8 mouse cellular contexts compared by ENCODE assay signal in genomic region chr17:11067704-11068475, GRCm38 (mm10).
DNase-seq lines count a peak whose midpoint lies in the region; ATAC-seq and TF ChIP-seq lines count a peak whose summit lies in the region.

No protein-coding gene starts in this region.

- H3K4me2 ChIP-seq in hindbrain, embryonic 14.5 days (replicated peaks), result peak overlapping the region; percentile 49
- H3K4me2 ChIP-seq in stomach, embryonic 14.5 days (replicated peaks; ENCODE audit: low read depth, low read length), result peak overlapping the region; percentile 28; the same call in 1 of the 2 replicates

- H3K36me3 ChIP-seq in hindbrain, embryonic 14.5 days (replicated peaks; ENCODE audit: control insufficient read depth, insufficient read depth), result no peaks in the 10 kb centered on the region
- H3K36me3 ChIP-seq in stomach, embryonic 14.5 days (ENCODE audit: control insufficient read depth, insufficient read depth, low read length), result no peaks in the 10 kb centered on the region

- in situ Hi-C loops in Patski (cut with MboI; ENCODE audit: low pct_unique_long_range_greater_than_20kb), result no loop called here

- H3K9me3 ChIP-seq in hindbrain, embryonic 14.5 days (ENCODE audit: control insufficient read depth, low read length), result no peaks in the 10 kb centered on the region
- H3K9me3 ChIP-seq in stomach, embryonic 14.5 days (ENCODE audit: control insufficient read depth, low read depth, low read length), result no peaks in the 10 kb centered on the region

- WGBS in hindbrain, embryonic 14.5 days, result 4% methylated on average over 14 of the region's 14 CpGs
- WGBS in stomach, embryonic 14.5 days, result 19% methylated on average over 14 of the region's 14 CpGs

- POLR2A ChIA-PET in Patski (lab: Charles Lee), result no interaction called here

- ATAC-seq in Patski, result no peak
- ATAC-seq in hindbrain, embryonic 14.5 days (ENCODE audit: low FRiP score), result peak; percentile 87
- ATAC-seq in stomach, embryonic 14.5 days (ENCODE audit: insufficient number of reproducible peaks, insufficient read depth, low FRiP score, low read depth), result peak; percentile 91

- peaks cover 6% of the 10 kb centered on the region for H3K27me3 ChIP-seq in Patski
- no peaks in the 10 kb centered on the region for H3K27me3 ChIP-seq in hindbrain, embryonic 14.5 days (ENCODE audit: control insufficient read depth, insufficient read depth, low read length)
- H3K27me3 ChIP-seq in stomach, embryonic 14.5 days (ENCODE audit: control insufficient read depth, insufficient read depth, low read length), result no peaks in the 10 kb centered on the region

- CTCF ChIA-PET in Patski (lab: Charles Lee), result no interaction called here

- TF ChIP-seq CTCF in Patski (IDR thresholded peaks at IDR 0.05), result peak; percentile 39

- peaks cover 13% of the 10 kb centered on the region for H3K4me1 ChIP-seq in hindbrain, embryonic 14.5 days (replicated peaks; ENCODE audit: control insufficient read depth, insufficient read depth, low read length)
- H3K4me1 ChIP-seq in stomach, embryonic 14.5 days (ENCODE audit: control insufficient read depth, insufficient read depth, low read length), result 0 out of 2 replicates have a peak, but pooled peaks cover 4% of the 10 kb centered on the region

- no peak for DNase-seq in Patski (ENCODE audit: low read depth, low spot score)
- peak; percentile 76 for DNase-seq in cerebellum, postnatal 36 days
- DNase-seq in gastrocnemius, adult 8-10 months (ENCODE audit: low spot score in 2 of 2), result peak; percentile 34 to 44
- DNase-seq in hindbrain, embryonic 14.5 days (ENCODE audit: low spot score), result peak; percentile 44
- DNase-seq in left cerebral cortex, adult 9 months (ENCODE audit: low spot score in 2 of 2), result peak; percentile 19 to 50
- DNase-seq in mesoderm, embryonic 11.5 days (ENCODE audit: low read depth, low spot score), result peak; percentile 77
- DNase-seq in c-Kit-positive CD71-positive TER-119-positive erythroid progenitor cells, embryonic 14.5 days (ENCODE audit: low spot score), result no peak

- peak overlapping the region; percentile 10 for H3K4me3 ChIP-seq in hindbrain, embryonic 14.5 days (replicated peaks; ENCODE audit: low read length)
- no peak overlapping the region for H3K4me3 ChIP-seq in stomach, embryonic 14.5 days (ENCODE audit: low read depth, low read length)

- H3K9ac ChIP-seq in hindbrain, embryonic 14.5 days, result peak overlapping the region; percentile 21; the same call in 1 of the 2 replicates
- no peak overlapping the region for H3K9ac ChIP-seq in stomach, embryonic 14.5 days (replicated peaks; ENCODE audit: low read depth, low read length)

- peak overlapping the region; percentile 76 for H3K27ac ChIP-seq in hindbrain, embryonic 14.5 days
- H3K27ac ChIP-seq in stomach, embryonic 14.5 days (ENCODE audit: low read length), result no peak overlapping the region

Comparison
In these comparisons a context has a peak if more than half of its experiments do, and no peak if none do; other contexts are left out.
1. DNase-seq: peak in cerebellum, postnatal 36 days (2 of 2), gastrocnemius, adult 8-10 months (2 of 2), hindbrain, embryonic 14.5 days (single experiment), left cerebral cortex, adult 9 months (2 of 2) and mesoderm, embryonic 11.5 days (single experiment); none in Patski (single experiment) and c-Kit-positive CD71-positive TER-119-positive erythroid progenitor cells, embryonic 14.5 days (single experiment).